Mouse (Mus musculus): ENCODE measurements around the gene Nf2. TPM values are rescaled to one million over a fixed set of nuclear protein-coding genes. Genes with fewer than 3 reads are reported as not detected.

Gene Nf2
- polyA plus RNA-seq, 1 experiment from 2014 or later = 18.7 TPM

DNA sequence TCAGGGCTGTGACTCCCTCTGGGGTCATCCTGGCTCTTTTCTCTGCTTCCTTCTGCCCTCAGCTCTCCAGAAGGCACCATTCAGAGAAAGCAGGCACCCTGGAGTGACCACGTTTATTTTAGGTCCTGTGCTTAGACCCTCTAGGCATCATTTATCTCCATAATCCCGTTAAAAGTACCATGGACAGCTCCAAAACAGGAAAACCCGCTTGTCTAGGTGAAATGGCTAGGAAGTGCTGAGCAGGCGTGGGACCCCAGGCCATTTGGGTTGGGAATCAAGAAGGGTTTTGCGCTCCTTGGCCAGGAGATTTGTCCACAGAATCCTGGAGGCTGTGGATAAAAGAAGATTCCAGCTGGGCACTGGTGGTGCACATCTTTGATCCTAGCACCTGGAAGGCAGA is 85.7 kb downstream of the Nf2 start:
- 15% methylated on average over 5 of the region's 5 CpGs for WGBS
- no peaks in the 10 kb centered on the region for H3K27me3 ChIP-seq (ENCODE audit: control insufficient read depth, insufficient read depth, low read length)
- no peaks in the 10 kb centered on the region for H3K36me3 ChIP-seq (ENCODE audit: control insufficient read depth, insufficient read depth, low read length)
- no peak overlapping the region for H3K4me2 ChIP-seq (replicated peaks; ENCODE audit: low read depth)
- no peaks in the 10 kb centered on the region for H3K9me3 ChIP-seq (ENCODE audit: control insufficient read depth, low read length)
- no peak overlapping the region for H3K4me3 ChIP-seq (ENCODE audit: low read depth, low read length)
- H3K9ac ChIP-seq (ENCODE audit: low read length) = no peak overlapping the region
- TF ChIP-seq CTCF (IDR thresholded peaks at IDR 0.05; ENCODE audit: low read depth) (no peak), EP300 (optimal IDR thresholded peaks at IDR 0.05) (no peak)
- no peaks in the 10 kb centered on the region for H3K4me1 ChIP-seq (replicated peaks; ENCODE audit: control insufficient read depth, insufficient read depth)
- ATAC-seq (ENCODE audit: low FRiP score, low TSS enrichment) = no peak
- H3K27ac ChIP-seq (replicated peaks) = no peak overlapping the region
- no peak for DNase-seq (ENCODE audit: low spot score)

DNA sequence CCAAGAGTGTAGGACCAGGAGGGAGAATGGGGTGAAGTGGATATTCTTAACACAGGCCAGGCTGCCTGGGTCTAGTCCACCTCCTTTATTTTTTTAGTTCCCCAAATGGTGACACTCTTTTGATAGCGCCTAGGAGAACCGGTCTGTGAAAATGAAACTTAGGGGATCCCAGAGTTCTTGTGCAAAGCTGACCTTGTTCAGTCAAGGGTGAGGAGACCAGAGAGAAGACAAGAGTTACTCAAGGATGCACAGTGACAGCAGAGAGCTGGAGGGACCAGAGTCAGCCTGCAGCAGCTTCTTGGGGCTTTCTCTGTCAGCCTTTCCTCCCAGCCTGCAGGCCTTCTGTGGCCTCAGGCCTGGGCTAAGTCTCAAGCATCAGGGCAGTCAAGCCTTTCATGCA is 86.8 kb downstream of the Nf2 start:
- 27% methylated on average over 2 of the region's 2 CpGs for WGBS
- H3K4me2 ChIP-seq (replicated peaks; ENCODE audit: low read depth) = no peak overlapping the region
- H3K9ac ChIP-seq (ENCODE audit: low read length) = no peak overlapping the region

DNA sequence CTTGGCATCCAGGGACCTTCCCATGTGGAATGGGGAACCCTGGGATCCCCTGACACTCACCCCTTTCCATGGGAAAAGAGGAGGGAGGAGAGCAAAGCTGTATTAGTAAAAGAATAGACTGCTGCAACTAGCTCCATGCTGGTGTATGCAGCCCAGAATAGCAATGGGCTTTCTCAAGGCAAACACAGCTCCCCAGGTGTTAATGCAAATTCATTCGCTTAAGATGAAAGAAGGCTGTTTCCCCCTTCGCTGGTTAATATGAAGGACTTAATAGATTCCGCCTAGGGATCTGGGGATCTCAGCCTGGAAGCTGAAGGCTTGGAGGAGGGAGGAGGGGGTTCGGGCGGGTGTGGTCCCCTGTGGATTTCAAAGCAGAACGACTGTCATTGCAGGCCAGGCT is 87.3 kb downstream of the Nf2 start:
- Histone ChIP-seq H3K9me3 (ENCODE audit: control insufficient read depth, low read length) (no peaks in the 10 kb centered on the region), H3K27me3 (ENCODE audit: control insufficient read depth, insufficient read depth, low read length) (no peaks in the 10 kb centered on the region), H3K4me2 (replicated peaks; ENCODE audit: low read depth) (no peak overlapping the region), H3K27ac (replicated peaks) (no peak overlapping the region), H3K36me3 (ENCODE audit: control insufficient read depth, insufficient read depth, low read length) (no peaks in the 10 kb centered on the region), H3K4me1 (replicated peaks; ENCODE audit: control insufficient read depth, insufficient read depth) (no peaks in the 10 kb centered on the region), H3K9ac (ENCODE audit: low read length) (no peak overlapping the region), H3K4me3 (ENCODE audit: low read depth, low read length) (no peak overlapping the region)
- no peak for TF ChIP-seq CTCF (IDR thresholded peaks at IDR 0.05; ENCODE audit: low read depth)
- no peak for TF ChIP-seq EP300 (optimal IDR thresholded peaks at IDR 0.05)
- 25% methylated on average over 6 of the region's 6 CpGs for WGBS
- no peak for ATAC-seq (ENCODE audit: low FRiP score, low TSS enrichment)
- no peak for DNase-seq (ENCODE audit: low spot score)

More for the DNA sequence above, 86.8 kb downstream of the Nf2 start:
- no peak for DNase-seq (ENCODE audit: low spot score)
- H3K9me3 ChIP-seq (ENCODE audit: control insufficient read depth, low read length) = no peaks in the 10 kb centered on the region
- H3K4me1 ChIP-seq (replicated peaks; ENCODE audit: control insufficient read depth, insufficient read depth) = no peaks in the 10 kb centered on the region
- no peak for ATAC-seq (ENCODE audit: low FRiP score, low TSS enrichment)
- no peak overlapping the region for H3K27ac ChIP-seq (replicated peaks)
- H3K36me3 ChIP-seq (ENCODE audit: control insufficient read depth, insufficient read depth, low read length) = no peaks in the 10 kb centered on the region
- TF ChIP-seq CTCF (IDR thresholded peaks at IDR 0.05; ENCODE audit: low read depth) (no peak), EP300 (optimal IDR thresholded peaks at IDR 0.05) (no peak)
- no peaks in the 10 kb centered on the region for H3K27me3 ChIP-seq (ENCODE audit: control insufficient read depth, insufficient read depth, low read length)
- H3K4me3 ChIP-seq (ENCODE audit: low read depth, low read length) = no peak overlapping the region

DNA sequence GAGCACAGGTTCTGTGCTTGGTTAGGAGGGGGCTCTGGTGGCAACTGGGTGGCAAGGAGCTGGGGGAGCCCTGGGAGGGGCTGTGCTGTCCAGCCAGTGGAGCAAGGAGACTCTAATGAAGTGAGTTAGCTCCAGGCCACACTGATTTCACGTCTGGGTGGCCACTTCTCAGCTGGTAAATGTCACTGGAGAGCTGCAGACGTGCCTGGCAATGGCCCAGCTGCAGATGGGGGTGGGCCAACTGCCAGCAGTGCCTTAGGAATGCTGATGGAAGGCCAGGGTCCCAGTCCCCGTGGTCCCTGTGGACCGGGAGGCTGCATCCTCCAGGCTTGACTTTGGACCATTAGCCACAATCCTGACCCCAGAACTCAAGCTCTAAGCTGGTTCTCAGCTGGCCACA is 88.9 kb downstream of the Nf2 start:
- whole genome bisulfite sequencing = 33% methylated on average over 4 of the region's 4 CpGs
- no peaks in the 10 kb centered on the region for H3K9me3 ChIP-seq (ENCODE audit: control insufficient read depth, low read length)
- no peak overlapping the region for H3K9ac ChIP-seq (ENCODE audit: low read length)
- H3K4me1 ChIP-seq (replicated peaks; ENCODE audit: control insufficient read depth, insufficient read depth) = no peaks in the 10 kb centered on the region
- H3K27me3 ChIP-seq (ENCODE audit: control insufficient read depth, insufficient read depth, low read length) = no peaks in the 10 kb centered on the region
- H3K4me2 ChIP-seq (replicated peaks; ENCODE audit: low read depth) = no peak overlapping the region
- ATAC-seq (ENCODE audit: low FRiP score, low TSS enrichment) (no peak), DNase-seq (ENCODE audit: low spot score) (no peak)
- no peaks in the 10 kb centered on the region for H3K36me3 ChIP-seq (ENCODE audit: control insufficient read depth, insufficient read depth, low read length)
- H3K4me3 ChIP-seq (ENCODE audit: low read depth, low read length) = no peak overlapping the region
- H3K27ac ChIP-seq (replicated peaks) = no peak overlapping the region
- TF ChIP-seq CTCF (IDR thresholded peaks at IDR 0.05; ENCODE audit: low read depth) (no peak), EP300 (optimal IDR thresholded peaks at IDR 0.05) (no peak)

DNA sequence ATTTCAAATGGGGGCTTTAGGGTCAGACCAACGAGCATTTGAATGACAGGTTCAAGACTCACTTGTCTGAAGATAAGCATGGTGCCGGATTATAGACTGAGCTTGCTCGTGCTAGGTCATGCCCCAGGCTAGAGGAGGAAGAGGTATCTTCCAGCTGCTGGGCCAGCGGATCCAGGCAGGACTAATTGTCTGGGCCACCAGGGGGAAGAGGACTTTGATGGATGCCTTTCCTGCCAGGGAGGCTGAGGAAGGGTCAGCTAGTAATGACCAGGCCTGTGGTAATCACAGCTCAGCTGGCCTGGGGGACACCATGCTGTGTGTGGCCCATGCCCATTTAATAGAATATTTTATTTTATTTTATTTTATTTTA is 91.6 kb downstream of the Nf2 start:
- H3K27ac ChIP-seq (replicated peaks) = no peak overlapping the region
- H3K27me3 ChIP-seq (ENCODE audit: control insufficient read depth, insufficient read depth, low read length) = no peaks in the 10 kb centered on the region
- no peak overlapping the region for H3K4me3 ChIP-seq (ENCODE audit: low read depth, low read length)
- WGBS = 22% methylated on average over 4 of the region's 4 CpGs
- TF ChIP-seq EP300 (optimal IDR thresholded peaks at IDR 0.05) = no peak
- no peak for TF ChIP-seq CTCF (IDR thresholded peaks at IDR 0.05; ENCODE audit: low read depth)
- DNase-seq (ENCODE audit: low spot score) (no peak), ATAC-seq (ENCODE audit: low FRiP score, low TSS enrichment) (no peak)
- H3K9me3 ChIP-seq (ENCODE audit: control insufficient read depth, low read length) = no peaks in the 10 kb centered on the region; the same call in 1 of the 2 replicates
- no peaks in the 10 kb centered on the region for H3K4me1 ChIP-seq (replicated peaks; ENCODE audit: control insufficient read depth, insufficient read depth)
- H3K4me2 ChIP-seq (replicated peaks; ENCODE audit: low read depth) = no peak overlapping the region
- H3K36me3 ChIP-seq (ENCODE audit: control insufficient read depth, insufficient read depth, low read length) = no peaks in the 10 kb centered on the region
- no peak overlapping the region for H3K9ac ChIP-seq (ENCODE audit: low read length)

DNA sequence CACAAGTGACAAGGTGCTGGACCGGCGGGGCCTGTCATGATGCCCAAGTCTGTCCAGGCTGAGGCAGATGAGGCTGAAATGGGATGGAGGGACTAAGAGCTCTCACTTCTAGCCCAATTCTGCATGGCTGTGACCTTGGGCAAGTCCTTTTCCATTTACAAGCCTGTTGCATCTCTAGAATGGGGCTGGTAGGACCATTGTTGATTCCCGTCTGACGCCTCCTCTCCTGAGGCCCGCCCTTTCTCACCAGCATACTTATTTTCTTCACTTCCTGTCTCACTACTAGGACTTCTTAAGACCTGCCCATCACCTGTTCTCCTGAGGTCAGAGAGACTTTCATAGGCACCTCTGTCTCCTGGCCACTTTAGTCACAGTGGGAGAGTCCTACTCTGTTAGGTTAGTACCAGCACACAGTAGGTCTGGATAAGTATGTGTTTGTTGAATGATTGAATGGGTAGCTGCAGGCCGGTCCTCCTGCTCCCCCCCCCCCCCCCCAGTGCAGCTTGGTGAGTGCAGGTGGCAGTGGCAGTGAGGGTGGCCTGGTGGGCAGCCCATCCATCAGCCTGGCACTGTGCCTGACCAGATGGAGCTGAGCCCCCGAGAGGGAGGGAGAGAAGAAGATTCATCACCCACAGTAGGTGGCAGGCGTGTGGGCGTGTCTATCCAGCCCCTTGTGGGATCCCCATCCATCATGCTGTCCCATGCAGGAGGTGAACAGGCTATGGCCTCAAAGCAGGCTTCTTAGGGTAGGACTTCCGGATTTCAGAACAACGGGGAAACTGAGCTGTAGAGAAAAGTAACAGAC is 92.2 kb downstream of the Nf2 start:
- no peak for DNase-seq (ENCODE audit: low spot score)
- 40% methylated on average over 11 of the region's 11 CpGs for WGBS
- H3K27ac ChIP-seq (replicated peaks) = no peak overlapping the region
- no peaks in the 10 kb centered on the region; the same call in 1 of the 2 replicates for H3K9me3 ChIP-seq (ENCODE audit: control insufficient read depth, low read length)
- TF ChIP-seq CTCF (IDR thresholded peaks at IDR 0.05; ENCODE audit: low read depth) (no peak), EP300 (optimal IDR thresholded peaks at IDR 0.05) (no peak)
- ATAC-seq (ENCODE audit: low FRiP score, low TSS enrichment) = no peak
- H3K9ac ChIP-seq (ENCODE audit: low read length) = no peak overlapping the region
- no peak overlapping the region for H3K4me3 ChIP-seq (ENCODE audit: low read depth, low read length)
- no peaks in the 10 kb centered on the region for H3K4me1 ChIP-seq (replicated peaks; ENCODE audit: control insufficient read depth, insufficient read depth)
- no peaks in the 10 kb centered on the region for H3K27me3 ChIP-seq (ENCODE audit: control insufficient read depth, insufficient read depth, low read length)
- no peak overlapping the region for H3K4me2 ChIP-seq (replicated peaks; ENCODE audit: low read depth)
- no peaks in the 10 kb centered on the region for H3K36me3 ChIP-seq (ENCODE audit: control insufficient read depth, insufficient read depth, low read length)

Measured in stomach, postnatal 0 days (tissue).